Mouse (Mus musculus): ENCODE results near the gene Tspo2.

Tspo2 gene

DNA sequence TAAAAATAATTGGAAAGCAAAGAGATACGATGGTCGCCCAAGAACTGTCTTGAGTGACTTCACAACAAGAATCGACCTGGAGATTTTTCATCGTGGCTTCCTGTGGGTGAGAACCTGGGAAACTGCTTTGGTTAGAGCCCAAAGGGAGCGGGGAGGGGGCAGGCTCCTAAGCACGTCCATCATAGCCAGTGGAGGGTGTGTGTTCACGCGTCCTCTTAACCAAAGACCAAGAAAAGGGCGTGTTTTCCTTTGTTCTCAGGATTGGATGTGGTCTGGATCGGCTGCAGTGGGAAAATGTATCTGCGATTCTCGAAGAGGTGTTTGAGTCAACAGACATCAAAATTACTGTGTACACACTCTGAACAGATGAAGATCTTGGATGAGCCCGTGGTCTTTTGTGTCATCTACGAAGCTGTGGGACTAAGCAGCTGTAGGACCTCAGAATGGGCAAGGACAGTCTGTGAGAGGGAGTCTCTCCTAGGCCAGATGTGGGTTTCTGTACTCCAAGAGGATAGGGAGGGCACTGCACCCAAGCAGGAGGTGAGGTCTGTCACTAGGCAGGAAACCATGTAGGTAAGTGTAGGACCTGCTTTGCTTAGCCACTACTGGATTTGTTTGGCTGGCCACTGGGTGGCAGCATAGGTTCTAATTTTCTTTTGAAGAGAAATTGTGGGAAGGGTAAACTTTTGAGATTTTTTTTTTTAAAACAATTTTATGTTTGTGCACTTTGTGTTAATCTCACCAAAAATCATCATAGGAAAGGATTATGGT, 34.7 kb downstream of the Tspo2 start:
- peak; percentile 42 for DNase-seq

DNA sequence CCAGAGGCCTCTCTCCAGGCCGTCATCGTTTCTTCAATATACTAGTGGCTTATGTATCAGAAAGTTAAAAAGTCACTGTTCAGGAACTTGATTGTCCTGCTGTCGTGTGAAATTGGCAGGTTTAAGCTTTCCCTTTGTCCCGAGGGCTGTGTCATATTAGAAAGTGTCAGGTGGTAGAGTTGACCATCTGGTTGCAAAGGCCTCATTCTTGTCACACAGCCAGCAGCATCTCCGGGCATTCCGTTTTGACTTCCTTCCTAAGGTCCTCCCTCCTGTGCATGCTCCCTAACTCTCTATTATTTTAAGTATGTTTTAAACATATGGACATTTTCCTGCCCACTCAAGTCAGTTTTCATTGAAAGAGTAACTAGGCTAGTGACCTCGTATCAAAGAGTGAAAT, 35.3 kb downstream of the Tspo2 start:
- no peak for DNase-seq

DNA sequence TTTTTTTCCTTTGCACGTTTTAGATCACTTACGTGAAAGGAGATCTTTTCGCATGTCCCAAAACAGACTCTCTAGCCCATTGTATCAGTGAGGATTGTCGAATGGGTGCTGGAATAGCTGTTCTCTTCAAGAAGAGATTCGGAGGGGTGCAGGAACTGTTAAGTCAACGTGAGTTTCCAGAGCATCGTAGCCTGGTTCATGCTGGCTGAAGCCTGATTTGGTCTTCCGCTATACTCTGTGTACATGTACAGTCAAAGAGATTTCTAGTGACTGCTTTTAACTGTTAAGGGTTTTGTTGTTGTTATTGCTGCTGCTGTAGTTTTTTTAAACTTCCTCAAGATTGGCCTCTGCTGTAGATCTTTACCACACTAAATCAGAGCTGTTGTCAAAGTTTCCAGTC, 40.1 kb downstream of the Tspo2 start:
- no peak for DNase-seq

DNA sequence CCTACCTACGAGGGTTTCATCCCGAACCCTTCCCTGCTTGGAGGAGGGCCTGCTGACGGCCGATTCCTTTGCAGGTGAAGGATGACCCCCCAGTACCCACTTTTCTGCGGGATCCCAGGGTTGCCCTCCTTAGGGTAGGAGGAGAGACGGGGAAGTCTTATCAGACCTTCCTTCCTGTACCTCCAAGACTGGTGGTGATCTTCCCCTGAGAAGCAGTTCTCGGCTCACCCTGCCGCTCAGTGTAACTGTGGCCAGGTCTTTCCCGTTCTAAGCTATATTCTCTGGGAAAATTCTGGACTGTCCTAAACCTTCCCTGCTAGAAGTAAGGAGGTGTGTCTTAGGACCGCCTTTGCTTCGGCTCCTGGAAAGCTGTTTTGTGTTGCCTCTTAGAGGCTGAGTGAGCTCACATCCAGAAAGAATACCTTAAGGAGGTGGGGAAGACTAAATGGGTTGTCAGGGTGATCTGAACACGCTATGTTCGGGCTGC, 41.0 kb downstream of the Tspo2 start:
- no peak for DNase-seq

DNA sequence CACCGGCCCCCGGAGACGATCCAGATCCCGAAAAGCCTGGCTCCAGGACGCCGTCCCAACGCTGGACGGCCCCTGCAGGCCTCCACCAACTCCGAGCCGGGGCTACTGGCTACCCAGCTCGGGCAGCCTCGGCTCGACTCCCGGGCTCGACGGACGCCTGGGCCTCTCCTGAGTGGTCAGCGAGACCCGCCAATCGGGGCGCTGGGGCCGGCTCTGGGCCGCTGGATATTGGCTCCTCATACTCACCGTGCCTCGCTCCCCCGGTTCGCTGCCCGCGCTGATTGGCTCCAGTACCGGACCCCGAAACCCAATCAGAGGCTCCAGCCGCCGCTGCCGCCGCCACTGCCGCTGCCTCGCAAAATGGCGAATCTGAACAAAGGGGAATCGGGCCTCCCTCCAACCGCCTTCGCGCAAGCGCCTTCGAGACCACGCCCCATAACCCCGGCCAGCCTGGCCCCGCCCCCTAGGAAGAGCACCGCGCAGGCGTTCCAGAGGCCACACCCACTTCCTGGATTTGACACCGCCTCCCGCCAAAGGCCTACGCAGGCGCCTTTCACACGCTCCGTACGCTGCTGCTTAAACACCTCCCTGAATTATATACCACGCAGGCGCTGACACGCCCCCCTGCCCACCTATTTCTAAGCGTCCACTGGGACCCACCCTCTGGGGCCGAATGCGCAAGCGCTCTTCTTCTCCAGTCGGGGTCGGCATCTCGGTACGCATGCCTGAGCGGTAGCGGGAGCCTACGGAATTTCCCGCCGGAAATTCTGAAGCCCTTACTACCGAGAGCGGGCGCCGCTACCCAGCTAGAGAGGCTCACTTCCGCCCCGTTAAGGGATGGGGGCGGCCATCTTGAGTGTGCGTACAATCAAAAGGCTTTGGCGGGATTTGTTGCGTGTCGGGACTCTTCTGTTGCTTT, 41.7 kb downstream of the Tspo2 start, which contains the start of the genes Nfya and Oard1:
Gene Nfya (minus strand): TSS at position 527 of the 919 bp plus-strand sequence.
Gene Oard1 (plus strand): TSS at position 635 of the 919 bp plus-strand sequence.
- DNase-seq = peak; percentile 100

DNA sequence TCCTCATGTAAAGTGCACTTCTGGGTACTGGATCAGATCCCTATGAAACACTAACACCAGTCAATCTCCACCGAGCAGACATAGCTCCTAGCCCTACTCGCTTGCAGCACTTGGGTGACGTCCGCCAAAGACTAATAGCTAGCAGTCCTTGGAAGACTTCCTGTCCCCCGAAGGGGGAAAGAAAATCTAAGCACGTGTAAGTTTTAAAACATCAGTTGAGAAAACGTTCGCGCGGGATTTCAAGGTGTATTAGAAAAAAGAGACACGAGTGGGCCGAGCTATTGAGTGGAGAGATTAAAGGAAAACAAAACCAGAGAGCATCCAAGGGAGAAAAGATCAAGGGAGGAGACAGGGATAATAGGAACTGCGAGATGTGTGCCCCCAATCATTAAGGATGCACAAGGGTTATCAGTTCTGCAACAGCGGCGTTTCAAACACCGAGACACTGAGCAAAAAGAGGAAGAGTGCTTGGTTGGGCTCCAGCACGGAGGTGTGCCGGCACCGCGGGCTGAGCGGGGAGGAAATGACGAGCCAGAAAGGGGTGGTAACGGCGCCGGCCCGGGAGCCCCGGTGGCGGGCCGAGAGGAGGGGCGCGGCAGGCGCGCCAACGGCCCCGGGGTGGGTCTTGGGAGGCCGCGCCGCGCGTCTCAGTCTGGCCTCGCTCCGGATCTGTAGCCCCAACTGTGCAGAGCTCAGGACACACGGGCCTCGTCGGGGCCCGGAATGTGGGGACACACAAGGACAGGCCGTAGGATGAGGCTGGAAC, 42.6 kb downstream of the Tspo2 start:
- peak; percentile 73 for DNase-seq

DNA sequence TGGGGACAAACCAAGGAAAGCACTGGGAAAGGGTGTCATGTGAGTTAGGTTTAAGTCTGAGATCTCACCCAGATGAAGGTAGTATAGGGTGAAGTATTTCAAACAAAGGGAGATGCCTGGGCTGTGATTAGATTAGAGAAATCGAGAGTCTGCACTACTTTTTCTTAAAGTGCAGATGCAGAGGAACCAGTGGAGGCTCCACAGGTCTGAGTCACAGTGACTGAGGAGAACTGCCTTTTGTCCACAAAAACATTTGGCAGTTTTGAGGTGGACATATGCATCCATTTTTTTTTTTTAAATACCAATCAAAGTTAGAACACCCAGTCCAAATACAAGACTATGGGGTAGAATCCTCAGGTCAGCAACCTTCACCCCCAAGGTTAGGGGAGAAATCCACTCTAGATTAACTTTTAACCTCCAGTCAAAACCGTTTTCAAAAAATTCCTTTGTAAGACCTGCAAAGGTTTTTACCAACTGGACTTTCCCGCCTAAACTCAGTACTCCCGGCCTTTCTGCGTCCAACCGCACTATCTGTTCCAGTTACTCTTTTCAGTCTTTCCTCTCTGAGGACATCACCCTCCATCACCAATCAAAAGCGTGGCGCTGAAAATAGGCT, 43.3 kb downstream of the Tspo2 start:
- DNase-seq = no peak

DNA sequence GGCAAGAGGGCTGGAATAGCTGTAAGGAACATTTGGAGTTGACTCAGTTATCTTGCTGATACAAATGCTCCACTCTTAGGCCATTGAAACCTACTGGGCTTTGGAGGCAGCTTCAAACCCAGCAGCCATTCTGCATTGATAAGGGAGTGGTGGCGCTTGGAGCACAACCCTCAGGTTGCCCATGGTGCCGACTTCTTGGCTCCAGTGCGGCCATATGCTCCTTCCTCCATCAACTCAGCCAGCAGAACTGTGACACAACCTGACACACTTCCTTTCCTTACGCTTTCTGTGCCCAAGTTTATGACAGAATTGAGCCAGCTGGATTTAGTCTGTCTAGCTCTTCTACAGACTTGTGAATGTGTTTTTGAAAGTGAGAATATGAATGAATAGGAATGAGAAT, 44.2 kb downstream of the Tspo2 start:
- peak; percentile 46 for DNase-seq

DNA sequence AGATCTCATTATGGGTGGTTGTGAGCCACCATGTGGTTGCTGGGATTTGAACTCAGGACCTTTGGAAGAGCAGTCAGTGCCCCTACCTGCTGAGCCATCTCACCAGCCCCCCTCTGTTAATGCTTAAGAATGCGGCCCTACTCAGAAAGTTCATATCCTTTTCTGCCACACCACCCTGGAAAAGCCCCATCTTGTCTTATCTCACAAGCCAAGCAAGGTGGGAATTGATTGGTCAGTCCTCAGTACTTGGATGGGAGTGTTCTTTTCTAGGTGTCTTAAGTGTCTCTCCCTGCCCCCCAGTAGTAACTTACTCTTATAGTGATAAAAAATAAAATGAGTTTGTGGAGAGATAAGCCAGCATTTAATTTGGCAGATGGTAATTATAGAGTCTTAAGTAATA, 46.6 kb downstream of the Tspo2 start:
- DNase-seq = no peak

DNA sequence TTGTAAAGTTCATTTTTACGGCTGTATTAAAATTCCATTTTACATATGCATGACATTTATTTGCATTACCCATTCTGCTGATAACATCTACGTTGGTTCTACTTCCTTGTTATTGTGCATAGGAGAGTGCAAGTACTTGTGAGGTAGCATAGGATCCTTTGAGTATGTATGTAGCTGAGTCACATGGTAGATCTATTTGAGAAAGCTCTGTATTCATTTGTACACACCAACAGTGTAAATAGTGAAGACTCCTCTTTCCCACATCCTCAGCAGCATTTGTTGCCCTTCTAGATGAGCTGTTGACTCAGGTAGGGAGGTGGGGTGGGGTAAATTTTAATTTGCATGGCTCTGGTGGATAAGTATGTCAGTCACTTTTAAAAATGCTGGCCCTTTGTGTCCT, 47.5 kb downstream of the Tspo2 start:
- DNase-seq = no peak

DNA sequence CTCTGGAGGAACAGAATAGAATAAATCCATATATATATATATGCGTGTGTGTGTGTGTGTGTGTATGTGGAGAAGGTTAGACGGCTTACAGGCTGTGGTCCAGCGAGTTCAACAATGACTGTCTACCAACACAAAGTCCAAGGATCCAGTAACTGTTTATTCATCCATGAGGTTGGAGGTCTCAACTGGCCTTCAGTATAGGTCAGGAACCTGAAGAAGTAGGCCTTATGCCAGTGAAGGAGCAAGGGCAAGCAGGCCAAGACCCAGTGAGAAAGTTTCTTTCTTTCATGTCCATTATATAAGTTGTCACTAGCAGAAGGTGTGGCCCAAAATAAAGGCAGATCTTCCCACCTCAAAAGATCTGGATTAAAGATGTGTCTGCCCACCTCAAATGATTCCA, 48.6 kb downstream of the Tspo2 start:
- DNase-seq = no peak

DNA sequence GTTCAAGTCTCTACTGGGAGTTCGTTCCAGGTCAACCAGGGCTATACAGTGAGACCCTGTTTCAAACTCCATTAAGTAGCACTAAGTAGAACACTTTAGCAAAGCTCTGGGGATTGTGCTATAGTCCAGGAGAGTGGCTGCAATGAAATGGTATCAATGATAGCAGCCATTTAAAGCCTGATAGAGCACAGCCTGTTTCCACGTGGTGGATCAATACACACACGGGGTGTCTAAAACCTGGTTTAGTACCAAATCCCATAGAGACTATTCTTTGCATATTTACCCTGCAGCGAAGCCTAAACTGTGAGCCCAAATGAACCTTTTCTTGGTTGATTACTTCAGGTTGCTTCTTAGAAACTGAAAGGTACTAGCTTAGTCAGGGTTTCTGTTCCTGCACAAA, 49.6 kb downstream of the Tspo2 start:
- DNase-seq = no peak
